Mouse (Mus musculus): ENCODE data around the gene Dna2. TPM values are rescaled to one million over a fixed set of nuclear protein-coding genes. Genes with fewer than 3 reads are reported as not detected.
"Not testable (repeated sequence)": the region's sequence is repeated elsewhere in the genome, so short reads cannot be mapped to it uniquely, and the experiment has no call there.

The Dna2 gene
- 21.0 and 32.2 TPM in 2 replicates for polyA plus RNA-seq (2016; fragmentation: Nextera tagmentation; extraction: Ambion mirVana)

DNA sequence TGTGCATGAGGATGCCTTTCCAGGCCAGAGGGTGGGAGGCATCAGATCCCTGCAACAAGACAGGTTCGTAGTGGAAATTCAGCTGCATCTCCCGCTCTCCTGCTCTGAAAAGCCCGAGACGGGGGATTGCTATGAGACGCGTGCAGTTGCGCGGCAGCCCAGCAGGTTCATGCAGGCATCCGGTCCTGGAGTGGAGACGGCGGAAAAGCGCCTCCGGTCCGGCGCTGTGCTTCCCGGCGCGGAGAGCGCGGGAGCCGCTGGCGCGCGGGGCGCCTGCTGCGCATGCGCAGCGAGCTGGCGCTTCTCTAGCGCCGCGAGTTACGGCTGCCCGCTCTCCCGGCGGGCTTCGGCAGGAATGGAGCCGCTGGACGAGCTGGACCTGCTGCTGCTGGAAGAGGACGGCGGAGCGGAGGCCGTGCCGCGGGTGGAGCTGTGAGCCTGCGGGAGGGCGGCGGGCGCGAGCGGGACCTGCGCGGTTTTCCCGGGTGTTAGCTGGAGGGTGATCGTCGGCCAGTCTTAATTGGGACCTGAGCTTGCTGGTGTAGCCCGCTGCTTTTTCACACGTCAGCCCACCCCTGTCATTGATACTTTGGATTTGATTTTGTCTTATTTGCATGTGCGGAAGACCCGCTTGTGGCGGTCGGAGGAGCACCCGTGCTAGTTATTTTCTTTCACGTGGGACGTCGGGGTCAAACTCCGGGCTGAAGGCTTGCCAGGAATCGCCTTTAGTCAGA is at the start of gene Dna2:
Gene Dna2 (plus strand): TSS at position 289 of the 734 bp plus-strand sequence.
- Histone ChIP-seq H3K9me3 (no peaks in the 10 kb centered on the region), H3K36me3 (peaks cover 66% of the 10 kb centered on the region), H3K27me3 (ENCODE audit: insufficient read depth, poor library complexity, severe bottlenecking) (no peaks in the 10 kb centered on the region), H3K27ac (peak within 1 kb of the TSS; percentile 93), H3K4me3 (peak within 1 kb of the TSS; percentile 86), H3K4me1 (replicated peaks) (peaks cover 14% of the 10 kb centered on the region)
- WGBS = under 1% methylated on average over 68 of the region's 68 CpGs
- DNase-seq (ENCODE audit: low spot score) = peak; percentile 88

DNA sequence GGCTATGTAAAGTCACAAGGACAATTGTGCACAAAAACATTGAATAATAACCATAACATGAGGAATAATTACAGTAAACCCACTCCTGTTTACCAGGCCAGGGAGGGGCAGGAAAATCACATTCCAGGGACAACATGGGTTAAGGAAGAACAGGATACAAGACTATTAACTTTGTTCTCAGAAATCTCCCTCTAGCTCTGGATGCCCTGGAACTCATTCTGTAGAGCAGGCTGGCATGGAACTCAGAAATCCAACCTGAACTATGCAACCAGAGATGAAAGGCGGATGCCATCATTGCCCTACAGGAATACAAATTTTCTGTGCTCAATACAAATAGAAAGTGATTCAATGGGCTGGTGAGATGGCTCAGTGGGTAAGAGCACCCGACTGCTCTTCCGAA is 49.4 kb upstream of the Dna2 start:
- WGBS = 91% methylated on average over 3 of the region's 3 CpGs
- no peak overlapping the region for H3K4me3 ChIP-seq
- no peak overlapping the region for H3K27ac ChIP-seq
- no peaks in the 10 kb centered on the region for H3K9me3 ChIP-seq
- no peaks in the 10 kb centered on the region for H3K4me1 ChIP-seq (replicated peaks)
- H3K36me3 ChIP-seq = no peaks in the 10 kb centered on the region
- H3K27me3 ChIP-seq (ENCODE audit: insufficient read depth, poor library complexity, severe bottlenecking) = no peaks in the 10 kb centered on the region
- DNase-seq (ENCODE audit: low spot score) = no peak

DNA sequence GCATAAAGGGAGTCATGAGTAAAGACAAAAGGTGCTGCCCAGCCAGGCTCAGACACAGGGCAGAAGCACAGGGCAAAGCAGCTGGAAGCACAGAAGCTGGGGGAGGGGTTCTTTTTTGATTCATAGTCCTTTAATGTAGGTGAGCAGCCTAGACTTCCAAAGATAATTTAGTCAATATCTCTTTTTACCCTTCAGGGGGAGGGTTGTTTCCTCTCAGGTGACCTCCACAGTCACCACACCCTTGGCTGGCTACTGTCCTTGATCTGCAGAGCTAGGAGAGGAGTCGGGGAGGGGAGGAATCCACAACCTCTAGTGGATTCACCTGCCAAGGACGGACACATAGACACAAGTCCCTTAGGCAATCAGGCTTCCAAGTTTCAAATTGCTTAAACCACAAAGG is 48.8 kb upstream of the Dna2 start:
- no peaks in the 10 kb centered on the region for H3K9me3 ChIP-seq
- H3K4me1 ChIP-seq (replicated peaks) = no peaks in the 10 kb centered on the region
- no peak overlapping the region for H3K27ac ChIP-seq
- H3K4me3 ChIP-seq = no peak overlapping the region
- H3K36me3 ChIP-seq = no peaks in the 10 kb centered on the region
- no peak for DNase-seq (ENCODE audit: low spot score)
- no peaks in the 10 kb centered on the region for H3K27me3 ChIP-seq (ENCODE audit: insufficient read depth, poor library complexity, severe bottlenecking)
- WGBS = 84% methylated on average over 2 of the region's 2 CpGs

DNA sequence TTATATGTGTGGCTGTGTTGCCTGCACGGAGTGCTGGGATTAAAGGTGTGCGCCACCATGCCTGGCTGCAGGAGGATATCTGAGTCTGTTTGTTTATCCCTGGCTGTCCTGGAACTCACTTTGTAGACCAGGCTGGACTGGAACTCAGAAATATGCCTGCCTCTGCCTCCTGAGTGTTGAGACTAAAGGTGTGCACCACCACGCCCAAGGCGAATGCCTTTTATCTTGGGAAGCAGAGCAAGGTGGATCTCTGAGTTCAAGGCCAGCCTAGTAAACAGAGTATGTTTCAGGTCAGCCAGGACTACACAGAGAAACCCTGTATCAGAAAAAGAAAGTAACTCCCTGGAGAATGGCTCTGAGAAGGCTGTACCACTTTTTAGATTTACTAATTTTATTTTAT is 46.7 kb upstream of the Dna2 start:
- H3K27me3 ChIP-seq (ENCODE audit: insufficient read depth, poor library complexity, severe bottlenecking) = no peaks in the 10 kb centered on the region
- no peak overlapping the region for H3K4me3 ChIP-seq
- WGBS = 96% methylated on average over 4 of the region's 4 CpGs
- no peak overlapping the region for H3K27ac ChIP-seq
- H3K4me1 ChIP-seq (replicated peaks) = no peaks in the 10 kb centered on the region
- DNase-seq (ENCODE audit: low spot score) = no peak
- H3K36me3 ChIP-seq = no peaks in the 10 kb centered on the region
- no peaks in the 10 kb centered on the region for H3K9me3 ChIP-seq

DNA sequence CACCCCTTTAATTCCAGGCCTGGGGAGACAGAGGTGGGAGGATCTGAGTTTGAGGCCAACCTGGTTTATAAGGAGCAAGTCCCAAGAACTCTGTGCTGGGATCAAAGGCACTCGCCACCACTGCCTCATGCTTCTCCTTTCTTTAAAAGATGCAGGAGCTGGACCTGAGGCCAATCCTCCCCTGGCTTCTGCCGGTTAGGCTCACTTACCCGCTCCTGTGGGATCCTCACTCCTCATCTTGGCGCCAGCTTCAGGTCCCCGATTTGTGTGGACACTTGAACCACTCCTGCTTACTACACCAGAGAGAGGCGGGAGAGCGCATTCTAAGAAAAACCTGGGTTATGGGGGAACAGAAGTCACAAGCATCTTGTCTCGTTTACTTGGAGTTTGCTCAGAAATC is 45.0 kb upstream of the Dna2 start:
- Histone ChIP-seq H3K27me3 (ENCODE audit: insufficient read depth, poor library complexity, severe bottlenecking) (no peaks in the 10 kb centered on the region), H3K27ac (no peak overlapping the region), H3K36me3 (no peaks in the 10 kb centered on the region), H3K9me3 (no peaks in the 10 kb centered on the region), H3K4me3 (no peak overlapping the region), H3K4me1 (replicated peaks) (no peaks in the 10 kb centered on the region)
- no peak for DNase-seq (ENCODE audit: low spot score)
- 49% methylated on average over 8 of the region's 8 CpGs for WGBS

DNA sequence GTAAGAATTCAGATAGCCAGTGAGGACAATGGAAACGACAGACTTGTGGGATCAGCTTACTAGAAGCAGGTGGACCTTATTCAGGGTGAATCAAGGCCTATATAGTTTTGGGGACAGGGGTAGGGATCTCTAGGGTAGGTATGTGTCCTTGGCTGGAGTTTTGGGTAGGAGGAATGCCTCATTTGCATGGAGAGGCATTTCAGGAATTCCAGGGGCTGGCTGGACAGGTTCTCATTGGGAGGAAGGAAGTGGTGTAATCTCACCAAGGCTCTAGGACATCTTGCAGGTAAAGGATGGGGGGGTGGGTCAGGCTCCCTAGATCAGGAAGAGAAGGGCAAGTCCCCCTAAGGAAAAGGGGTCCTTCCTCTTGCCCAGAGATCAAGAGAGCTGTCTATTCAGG is 44.0 kb upstream of the Dna2 start:
- no peak overlapping the region for H3K4me3 ChIP-seq
- H3K36me3 ChIP-seq = no peaks in the 10 kb centered on the region
- DNase-seq (ENCODE audit: low spot score) = no peak
- no peaks in the 10 kb centered on the region for H3K27me3 ChIP-seq (ENCODE audit: insufficient read depth, poor library complexity, severe bottlenecking)
- 48% methylated on average over 1 of the region's 1 CpGs for WGBS
- no peaks in the 10 kb centered on the region for H3K9me3 ChIP-seq
- no peaks in the 10 kb centered on the region for H3K4me1 ChIP-seq (replicated peaks)
- no peak overlapping the region for H3K27ac ChIP-seq

DNA sequence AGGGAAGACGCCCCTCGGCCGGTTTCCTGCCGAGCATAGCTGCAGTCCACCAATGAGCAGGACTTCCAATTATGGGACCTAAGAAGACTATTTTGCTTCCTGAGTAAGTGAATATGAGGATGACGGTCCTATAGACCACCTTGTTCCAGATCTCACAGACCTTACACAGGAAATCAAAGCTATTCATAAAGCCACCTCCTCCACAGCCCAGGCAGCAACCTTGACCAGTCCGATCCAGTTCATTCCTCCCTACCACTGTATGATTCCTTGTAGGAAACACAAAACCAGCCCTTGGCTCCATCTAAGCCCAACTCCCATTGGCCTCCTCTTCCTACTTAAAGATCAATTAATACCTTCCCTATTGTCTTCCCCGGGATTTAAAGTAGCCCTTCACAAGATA is 40.5 kb upstream of the Dna2 start:
- WGBS = 90% methylated on average over 7 of the region's 7 CpGs
- DNase-seq (ENCODE audit: low spot score) = no peak
- Histone ChIP-seq H3K27me3 (ENCODE audit: insufficient read depth, poor library complexity, severe bottlenecking) (no peaks in the 10 kb centered on the region), H3K27ac (no peak overlapping the region), H3K9me3 (no peaks in the 10 kb centered on the region), H3K4me1 (replicated peaks) (no peaks in the 10 kb centered on the region), H3K4me3 (no peak overlapping the region), H3K36me3 (no peaks in the 10 kb centered on the region)

DNA sequence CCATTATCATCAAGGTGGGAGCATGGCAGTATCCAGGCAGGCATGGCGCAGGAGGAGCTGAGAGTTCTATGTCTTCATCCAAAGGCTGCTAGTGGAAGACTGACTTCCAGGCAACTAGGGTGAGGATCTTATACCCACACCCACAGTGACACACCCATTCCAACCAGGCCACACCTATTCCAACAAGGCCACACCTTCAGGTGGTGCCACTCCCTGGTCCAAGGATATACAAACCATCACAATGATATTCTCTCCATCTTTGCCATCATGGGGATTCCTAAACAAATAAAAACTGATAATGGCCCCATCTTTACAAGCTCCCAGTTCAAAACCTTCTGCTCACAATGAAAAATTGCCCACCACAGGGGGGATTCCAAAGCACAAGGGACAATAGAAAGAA is 37.9 kb upstream of the Dna2 start, which contains the start of gene Tet1:
Gene Tet1 (minus strand): TSS at position 101 of the 400 bp plus-strand sequence.
- H3K9me3 ChIP-seq; H3K4me3 ChIP-seq; H3K36me3 ChIP-seq; DNase-seq (ENCODE audit: low spot score); H3K27ac ChIP-seq; H3K4me1 ChIP-seq (replicated peaks); H3K27me3 ChIP-seq (ENCODE audit: insufficient read depth, poor library complexity, severe bottlenecking): not testable (repeated sequence)
- no CpG with 5 or more reads among the region's 1 CpGs for WGBS

DNA sequence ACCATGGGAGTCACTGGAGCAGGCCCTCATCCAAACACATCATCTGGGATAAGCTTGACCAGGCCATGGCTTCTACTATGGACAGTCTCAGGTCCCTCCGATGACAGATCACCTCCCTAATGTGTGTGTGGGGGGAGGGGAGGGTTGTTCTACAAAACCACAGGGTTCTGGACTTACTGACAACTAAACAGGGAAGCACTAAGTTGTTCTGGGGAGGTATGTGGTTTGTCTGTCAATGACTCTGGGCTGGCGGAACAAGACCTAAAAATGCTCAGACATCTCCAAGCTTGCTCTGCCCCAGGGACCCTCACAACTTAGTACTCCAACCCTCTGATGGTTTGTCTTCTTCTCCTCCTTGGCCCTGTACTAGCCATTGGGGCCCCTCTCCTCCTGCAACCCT is 35.7 kb upstream of the Dna2 start:
- Histone ChIP-seq H3K4me3 (no peak overlapping the region), H3K27me3 (ENCODE audit: insufficient read depth, poor library complexity, severe bottlenecking) (no peaks in the 10 kb centered on the region), H3K27ac (no peak overlapping the region), H3K9me3 (no peaks in the 10 kb centered on the region), H3K36me3 (no peaks in the 10 kb centered on the region), H3K4me1 (replicated peaks) (no peaks in the 10 kb centered on the region)
- no peak for DNase-seq (ENCODE audit: low spot score)
- WGBS = 90% methylated on average over 2 of the region's 2 CpGs

DNA sequence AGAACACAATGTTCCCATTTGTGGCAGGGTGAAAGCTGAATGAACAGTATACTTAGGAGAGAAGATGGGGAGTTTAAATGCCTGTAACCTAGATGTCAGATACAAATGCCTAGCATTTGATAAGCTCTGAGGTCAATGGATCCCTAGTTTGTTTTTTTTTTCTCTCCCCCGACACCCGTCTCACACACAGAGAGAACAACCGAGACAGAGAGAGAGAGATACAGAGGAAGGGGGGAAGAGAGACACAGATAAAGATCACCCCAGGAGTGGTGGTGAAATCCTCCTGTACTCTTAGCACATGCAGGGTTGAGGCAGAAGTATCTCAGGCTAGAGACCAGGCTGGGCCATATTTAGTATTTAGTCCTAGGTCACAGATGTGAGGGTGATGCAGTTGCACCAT is 27.8 kb upstream of the Dna2 start:
- Histone ChIP-seq H3K4me1 (replicated peaks) (peaks cover 15% of the 10 kb centered on the region), H3K27ac (no peak overlapping the region), H3K9me3 (no peaks in the 10 kb centered on the region), H3K27me3 (ENCODE audit: insufficient read depth, poor library complexity, severe bottlenecking) (no peaks in the 10 kb centered on the region), H3K36me3 (no peaks in the 10 kb centered on the region), H3K4me3 (no peak overlapping the region)
- DNase-seq (ENCODE audit: low spot score) = no peak
- WGBS = 75% methylated on average over 3 of the region's 3 CpGs

DNA sequence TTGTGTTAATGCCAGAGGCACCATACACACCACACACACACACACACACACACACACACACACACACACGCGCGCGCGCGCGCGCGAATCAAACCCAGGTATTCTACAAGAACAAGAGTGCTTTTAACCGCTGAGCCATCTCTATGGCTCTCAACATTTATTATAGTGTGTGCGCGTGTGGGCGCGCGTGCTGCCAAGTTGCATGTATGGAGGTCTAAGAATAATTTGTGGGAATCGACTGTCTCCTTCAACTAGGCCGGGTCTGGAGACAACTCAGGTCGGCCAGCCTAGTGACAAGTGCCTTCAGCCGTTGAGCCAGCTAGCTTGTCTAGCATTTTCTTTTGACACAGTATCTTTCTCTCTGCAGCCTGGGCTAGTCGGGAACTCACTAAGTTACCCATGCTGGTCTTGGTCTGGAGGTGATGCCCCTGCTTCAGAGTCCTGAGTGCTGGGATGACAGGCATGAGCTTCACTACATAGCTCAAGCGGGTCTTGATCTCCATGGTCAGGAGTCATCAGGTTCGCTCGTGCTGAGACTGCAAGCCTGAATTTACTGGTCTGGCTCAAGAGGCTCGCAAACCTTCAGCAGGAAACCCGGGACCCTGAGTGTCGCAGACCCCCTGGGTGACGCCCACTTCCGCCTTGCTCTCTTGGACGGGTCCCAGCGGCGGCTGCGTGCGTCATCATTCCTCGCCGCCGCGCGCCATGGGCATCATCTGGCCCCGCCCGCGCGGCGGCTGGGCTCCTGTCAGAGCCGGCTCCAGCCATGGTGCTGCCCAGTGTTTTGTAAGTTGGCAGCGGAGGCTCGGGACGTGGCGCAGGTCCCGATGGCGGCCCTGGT is 26.7 kb upstream of the Dna2 start, which contains the start of gene Slc25a16:
Gene Slc25a16 (plus strand): TSS at position 709 of the 841 bp plus-strand sequence.
- DNase-seq (ENCODE audit: low spot score) = peak; percentile 93
- Histone ChIP-seq H3K27me3 (ENCODE audit: insufficient read depth, poor library complexity, severe bottlenecking) (no peaks in the 10 kb centered on the region), H3K36me3 (no peaks in the 10 kb centered on the region), H3K9me3 (no peaks in the 10 kb centered on the region), H3K4me3 (peak within 1 kb of the TSS; percentile 94), H3K4me1 (replicated peaks) (peaks cover 15% of the 10 kb centered on the region), H3K27ac (peak within 1 kb of the TSS; percentile 92)
- WGBS = 9% methylated on average over 50 of the region's 50 CpGs

DNA sequence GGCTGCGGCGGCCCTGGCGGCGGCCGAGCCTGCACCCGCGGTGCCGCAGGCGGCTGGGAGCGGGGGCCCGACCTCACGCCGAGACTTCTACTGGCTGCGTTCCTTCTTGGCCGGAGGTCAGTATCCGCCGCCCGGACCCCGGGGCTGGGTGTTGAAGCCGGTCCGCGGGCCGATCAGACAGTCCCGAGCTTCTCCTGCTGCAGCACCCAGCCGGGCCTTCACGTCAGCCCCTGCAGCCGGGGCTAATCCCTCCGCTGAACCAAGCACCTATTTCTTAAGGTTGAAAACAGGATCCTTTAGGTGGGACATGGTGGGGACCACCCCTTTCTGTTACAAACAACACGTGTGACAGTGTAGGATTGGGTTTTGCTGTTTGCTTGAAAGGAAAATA is 26.1 kb upstream of the Dna2 start:
- peaks cover 15% of the 10 kb centered on the region for H3K4me1 ChIP-seq (replicated peaks)
- peak overlapping the region; percentile 94 for H3K4me3 ChIP-seq
- H3K27me3 ChIP-seq (ENCODE audit: insufficient read depth, poor library complexity, severe bottlenecking) = no peaks in the 10 kb centered on the region
- H3K27ac ChIP-seq = peak overlapping the region; percentile 92
- no peaks in the 10 kb centered on the region for H3K9me3 ChIP-seq
- H3K36me3 ChIP-seq = no peaks in the 10 kb centered on the region
- under 1% methylated on average over 29 of the region's 29 CpGs for WGBS
- no peak for DNase-seq (ENCODE audit: low spot score)

DNA sequence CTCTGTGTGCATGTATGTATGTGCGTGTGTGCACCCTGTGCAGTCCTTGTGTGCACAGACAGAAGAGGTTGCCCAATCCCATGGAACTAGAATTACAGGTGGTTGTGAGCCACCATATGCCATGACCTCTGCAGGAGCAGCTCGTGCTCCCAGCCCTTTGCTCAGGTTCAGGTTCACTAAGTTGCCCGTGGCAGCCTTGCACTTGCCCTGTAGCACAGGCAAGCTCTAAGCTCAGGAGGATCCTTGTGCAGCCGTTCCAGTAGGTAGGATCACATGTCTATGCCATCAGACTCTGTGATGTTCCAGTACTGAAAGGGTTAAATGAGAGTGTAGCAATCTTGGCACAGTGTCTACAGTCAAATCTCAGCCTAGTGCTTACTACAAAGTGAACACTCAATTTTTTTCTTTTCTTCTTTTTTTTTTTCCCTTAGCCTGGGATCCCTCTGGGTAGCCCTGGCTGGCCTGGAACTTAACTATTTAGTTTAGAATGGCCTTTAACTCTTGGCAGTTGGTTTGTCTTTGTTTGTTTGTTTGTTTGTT is 22.7 kb upstream of the Dna2 start:
- WGBS = 93% methylated on average over 4 of the region's 4 CpGs
- DNase-seq (ENCODE audit: low spot score) = no peak

More for the DNA sequence above, 22.7 kb upstream of the Dna2 start:
- Histone ChIP-seq H3K27me3 (ENCODE audit: insufficient read depth, poor library complexity, severe bottlenecking) (no peaks in the 10 kb centered on the region), H3K27ac (no peak overlapping the region), H3K4me3 (no peak overlapping the region), H3K9me3 (no peaks in the 10 kb centered on the region), H3K4me1 (replicated peaks) (peaks cover 15% of the 10 kb centered on the region), H3K36me3 (peaks cover 11% of the 10 kb centered on the region)

Data from hindbrain, embryonic 10.5 days (tissue).